Mouse (Mus musculus): ENCODE data around the gene Zbtb20.
A peak's percentile ranks its signal among the peaks of the same experiment; 100 is the strongest.

The Zbtb20 gene

GRCm38 (mm10) chr16:42875852-42875980 lies at the start of gene Zbtb20:
Gene Zbtb20, plus strand, starts transcription at chr16:42875881.
- DNase-seq (ENCODE audit: low spot score) = no peak

- no peak for DNase-seq (ENCODE audit: low spot score)
Observed at GRCm38 (mm10) chr16:42835940-42836339, 39.7 kb upstream of the Zbtb20 start.

GRCm38 (mm10) chr16:42836404-42837120 lies 39.1 kb upstream of the Zbtb20 start:
- no peak for DNase-seq (ENCODE audit: low spot score)

- no peak for DNase-seq (ENCODE audit: low spot score)
Observed at GRCm38 (mm10) chr16:42838226-42838625, 37.5 kb upstream of the Zbtb20 start.

GRCm38 (mm10) chr16:42857564-42858183 lies 18.0 kb upstream of the Zbtb20 start:
- DNase-seq (ENCODE audit: low spot score) = no peak

- DNase-seq (ENCODE audit: low spot score) = no peak
Observed at GRCm38 (mm10) chr16:42859251-42859650, 16.4 kb upstream of the Zbtb20 start.

- DNase-seq (ENCODE audit: low spot score) = no peak
Observed at GRCm38 (mm10) chr16:42863231-42863630, 12.4 kb upstream of the Zbtb20 start.

- DNase-seq (ENCODE audit: low spot score) = no peak
Observed at GRCm38 (mm10) chr16:42866061-42866460, 9.6 kb upstream of the Zbtb20 start.

- no peak for DNase-seq (ENCODE audit: low spot score)
Observed at GRCm38 (mm10) chr16:42872101-42872500, 3.6 kb upstream of the Zbtb20 start.

- DNase-seq (ENCODE audit: low spot score) = no peak
Observed at GRCm38 (mm10) chr16:42873942-42874341, 1.7 kb upstream of the Zbtb20 start.

GRCm38 (mm10) chr16:42874456-42874855 lies 1.2 kb upstream of the Zbtb20 start:
- DNase-seq (ENCODE audit: low spot score) = peak; percentile 31

GRCm38 (mm10) chr16:42874910-42875851 lies 500 bp upstream of the Zbtb20 start:
- DNase-seq (ENCODE audit: low spot score) = peak; percentile 99

GRCm38 (mm10) chr16:42876021-42877000 lies 630 bp downstream of the Zbtb20 start:
- DNase-seq (ENCODE audit: low spot score) = peak; percentile 77

- DNase-seq (ENCODE audit: low spot score) = no peak
Observed at GRCm38 (mm10) chr16:42880046-42880445, 4.4 kb downstream of the Zbtb20 start.

GRCm38 (mm10) chr16:42885538-42885937 lies 9.9 kb downstream of the Zbtb20 start:
- DNase-seq (ENCODE audit: low spot score) = no peak

GRCm38 (mm10) chr16:42885964-42886363 lies 10.3 kb downstream of the Zbtb20 start:
- DNase-seq (ENCODE audit: low spot score) = no peak

- DNase-seq (ENCODE audit: low spot score) = no peak
Observed at GRCm38 (mm10) chr16:42897125-42897693, 21.5 kb downstream of the Zbtb20 start.

GRCm38 (mm10) chr16:42900328-42900727 lies 24.6 kb downstream of the Zbtb20 start:
- no peak for DNase-seq (ENCODE audit: low spot score)

- DNase-seq (ENCODE audit: low spot score) = peak; percentile 30
Observed at GRCm38 (mm10) chr16:42907283-42907701, 31.6 kb downstream of the Zbtb20 start.

GRCm38 (mm10) chr16:42908381-42908780 lies 32.7 kb downstream of the Zbtb20 start:
- DNase-seq (ENCODE audit: low spot score) = no peak

- DNase-seq (ENCODE audit: low spot score) = no peak
Observed at GRCm38 (mm10) chr16:42908896-42909295, 33.2 kb downstream of the Zbtb20 start.
